Mouse (Mus musculus) MN1 (cell line): Measurements from ENCODE around the gene Prim1.
A peak's percentile ranks its signal among the peaks of the same experiment; 100 is the strongest.
"Not testable (repeated sequence)": the region's sequence is repeated elsewhere in the genome, so short reads cannot be mapped to it uniquely, and the experiment has no call there.

Experiments
- DNase-seq: peaks from one replicate; pipeline ENCODE4 v3.0.0-alpha.2; 2016; ENCODE audit warnings: low spot score

The Prim1 gene

GRCm38 (mm10) chr10:128037921-128038320, 23.0 kb downstream of the Prim1 start:
- no peak for DNase-seq

GRCm38 (mm10) chr10:128039167-128039566, 24.2 kb downstream of the Prim1 start:
- DNase-seq: no peak

GRCm38 (mm10) chr10:128039858-128040257, 24.9 kb downstream of the Prim1 start:
- peak; percentile 72 for DNase-seq

- no peak for DNase-seq
These were observed 25.3 kb downstream of the Prim1 start for GRCm38 (mm10) chr10:128040293-128040692.

GRCm38 (mm10) chr10:128041636-128042035, 26.7 kb downstream of the Prim1 start:
- DNase-seq: no peak

- no peak for DNase-seq
These were observed 27.5 kb downstream of the Prim1 start for GRCm38 (mm10) chr10:128042466-128042865.

- no peak for DNase-seq
These were observed 28.3 kb downstream of the Prim1 start for GRCm38 (mm10) chr10:128043041-128043835.

GRCm38 (mm10) chr10:128048157-128048556, 33.2 kb downstream of the Prim1 start:
- DNase-seq: no peak

GRCm38 (mm10) chr10:128049741-128050140, 34.8 kb downstream of the Prim1 start:
- DNase-seq: no peak

- DNase-seq: no peak
These were observed 35.4 kb downstream of the Prim1 start for GRCm38 (mm10) chr10:128050355-128050754.

- DNase-seq: no peak
These were observed 36.6 kb downstream of the Prim1 start for GRCm38 (mm10) chr10:128051589-128051988.

- DNase-seq: not testable (repeated sequence)
These were observed 37.2 kb downstream of the Prim1 start for GRCm38 (mm10) chr10:128052136-128052535.

GRCm38 (mm10) chr10:128053001-128053400, 38.0 kb downstream of the Prim1 start:
- no peak for DNase-seq

GRCm38 (mm10) chr10:128058184-128058583, 43.2 kb downstream of the Prim1 start:
- no peak for DNase-seq

- peak; percentile 100 for DNase-seq
These were observed 43.7 kb downstream of the Prim1 start, which contains the start of gene Ptges3 for GRCm38 (mm10) chr10:128058601-128059151. Ptges3 (plus strand) TSS chr10:128058954.

- peak; percentile 92 for DNase-seq
These were observed 44.4 kb downstream of the Prim1 start for GRCm38 (mm10) chr10:128059207-128059981.

GRCm38 (mm10) chr10:128061109-128061508, 46.1 kb downstream of the Prim1 start:
- DNase-seq: no peak

GRCm38 (mm10) chr10:128062221-128062989, 47.4 kb downstream of the Prim1 start:
- DNase-seq: no peak

- DNase-seq: no peak
These were observed 51.1 kb downstream of the Prim1 start for GRCm38 (mm10) chr10:128066072-128066471.

- DNase-seq: no peak
These were observed 54.2 kb downstream of the Prim1 start for GRCm38 (mm10) chr10:128069201-128069600.

- not testable (repeated sequence) for DNase-seq
These were observed 55.5 kb downstream of the Prim1 start for GRCm38 (mm10) chr10:128070432-128070831.

GRCm38 (mm10) chr10:128078269-128078668, 63.3 kb downstream of the Prim1 start:
- not testable (repeated sequence) for DNase-seq
